Mouse (Mus musculus): Measurements from ENCODE around the gene Pde4d.

Gene Pde4d

DNA sequence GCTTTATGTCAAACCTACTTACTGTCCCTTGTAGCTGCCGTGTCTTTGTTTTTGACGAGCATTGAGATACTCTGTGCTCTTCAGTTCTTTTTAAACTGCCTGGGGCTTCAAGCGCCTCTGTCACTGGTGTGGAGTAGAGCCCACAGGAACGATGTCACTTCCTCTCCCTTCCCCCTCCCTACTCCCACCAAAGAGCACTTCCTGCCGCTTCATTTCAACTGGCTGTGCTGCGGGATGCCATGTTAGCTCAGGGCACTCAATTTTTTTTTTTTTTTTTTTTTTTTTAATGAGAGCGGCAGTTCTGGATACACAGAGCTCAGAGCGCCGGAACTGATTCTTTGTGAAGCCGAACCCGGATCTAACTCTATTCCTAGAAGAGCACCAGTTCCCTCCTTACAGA, 789.5 kb downstream of the Pde4d start:
- no peak for DNase-seq (ENCODE audit: low spot score)

DNA sequence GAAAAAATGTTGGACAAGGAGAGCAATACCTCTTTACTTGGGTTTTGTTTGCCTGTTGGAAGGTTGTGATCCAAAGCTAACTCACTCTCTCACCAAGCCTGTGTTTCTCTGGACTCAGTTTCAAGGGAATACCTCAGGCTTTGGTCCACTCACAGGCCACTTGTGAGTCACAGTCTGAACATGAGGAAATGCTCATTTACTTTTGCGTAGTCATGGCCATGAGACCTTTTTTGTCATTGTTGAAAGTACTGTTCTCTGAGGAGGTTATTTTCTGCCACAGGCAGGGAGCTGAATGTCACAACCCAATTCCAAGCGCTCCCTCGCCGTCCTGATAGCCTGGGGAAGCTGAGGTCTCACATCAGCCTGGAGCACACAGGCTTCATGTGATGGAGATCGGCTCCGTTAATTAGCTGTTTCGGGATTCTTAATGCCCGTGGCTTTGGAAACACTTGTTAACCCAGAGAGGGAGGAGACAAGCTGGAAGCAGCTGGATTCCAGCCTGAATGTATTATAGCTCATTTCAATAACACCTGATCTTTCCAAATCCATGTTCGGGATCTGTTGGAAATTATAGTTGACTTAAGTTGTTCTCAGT, 792.8 kb downstream of the Pde4d start:
- DNase-seq (ENCODE audit: low spot score) = no peak

DNA sequence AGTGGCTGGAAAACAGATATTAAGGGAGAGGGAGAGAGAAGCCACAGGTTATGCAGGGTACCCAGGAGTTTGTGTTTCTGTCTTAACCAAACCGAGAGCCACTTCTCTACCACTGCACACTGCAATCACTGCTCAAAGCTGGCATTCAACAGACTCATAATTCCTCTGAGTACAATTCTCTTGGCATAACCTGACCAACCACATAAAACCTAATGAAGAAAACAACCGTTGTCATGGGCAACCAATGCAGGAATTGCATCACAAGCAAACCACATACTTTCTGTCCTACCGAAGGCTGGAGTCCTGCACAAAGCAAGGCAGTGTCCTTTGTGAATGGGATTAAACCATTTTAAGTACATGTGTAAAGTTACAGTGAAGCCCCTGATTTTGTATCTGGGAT, 793.4 kb downstream of the Pde4d start:
- no peak for DNase-seq (ENCODE audit: low spot score)

DNA sequence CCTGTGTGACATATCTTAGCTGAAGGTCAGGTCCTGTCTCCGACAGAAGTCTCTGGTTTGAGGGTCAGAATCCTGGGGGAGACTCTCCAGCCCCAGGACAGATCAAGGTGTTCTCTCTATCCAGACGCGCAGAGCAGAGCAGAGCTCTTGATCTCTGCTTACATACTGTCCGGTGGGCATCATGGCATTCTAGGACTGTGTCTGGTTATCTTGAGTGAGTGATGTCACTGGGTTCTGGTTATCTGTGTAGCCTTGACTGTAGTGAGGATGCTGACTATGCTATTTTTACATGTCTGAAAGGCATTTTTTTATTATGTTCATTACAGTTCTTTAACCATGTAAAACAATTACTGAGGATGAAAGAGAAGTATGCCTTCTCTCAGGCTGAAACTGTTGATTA, 797.3 kb downstream of the Pde4d start:
- DNase-seq (ENCODE audit: low spot score) = no peak

DNA sequence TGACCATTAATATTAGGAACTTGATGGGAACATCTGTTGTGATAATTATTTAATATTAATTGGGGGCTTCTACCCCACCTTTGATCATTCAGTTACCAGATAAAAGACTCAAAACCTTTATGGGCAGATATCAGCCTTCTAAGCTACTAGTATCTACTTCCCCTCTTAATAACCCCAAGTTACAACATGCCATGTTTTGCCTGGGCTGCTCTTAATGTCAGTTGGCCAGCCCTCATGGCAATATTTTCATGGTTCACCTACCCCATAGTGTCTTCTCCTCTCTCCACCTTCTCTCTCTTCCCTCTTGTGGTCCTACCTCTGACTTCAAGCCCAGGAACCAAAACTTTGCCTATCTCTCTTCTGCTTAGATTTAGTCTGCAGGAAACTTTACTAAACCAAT, 799.6 kb downstream of the Pde4d start:
- DNase-seq (ENCODE audit: low spot score) = no peak

DNA sequence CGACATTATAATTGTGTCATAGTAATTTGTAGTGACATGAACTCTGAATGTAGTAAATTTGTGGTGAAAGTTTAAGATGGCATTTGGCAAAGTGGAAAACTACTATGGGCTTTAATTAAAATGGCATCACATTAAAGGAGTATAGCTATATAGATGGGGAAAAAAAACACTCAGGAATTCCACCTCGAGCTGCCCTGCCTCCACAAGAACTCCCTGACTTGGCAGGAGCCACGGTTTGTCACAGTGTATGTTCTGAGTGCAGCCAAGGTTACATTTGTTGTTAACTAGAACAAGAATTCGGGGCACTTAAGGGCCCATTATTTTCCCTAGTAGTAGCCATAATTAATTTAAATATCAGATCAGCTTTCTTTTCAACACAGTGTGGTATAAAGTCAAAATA, 805.9 kb downstream of the Pde4d start:
- DNase-seq (ENCODE audit: low spot score) = no peak

DNA sequence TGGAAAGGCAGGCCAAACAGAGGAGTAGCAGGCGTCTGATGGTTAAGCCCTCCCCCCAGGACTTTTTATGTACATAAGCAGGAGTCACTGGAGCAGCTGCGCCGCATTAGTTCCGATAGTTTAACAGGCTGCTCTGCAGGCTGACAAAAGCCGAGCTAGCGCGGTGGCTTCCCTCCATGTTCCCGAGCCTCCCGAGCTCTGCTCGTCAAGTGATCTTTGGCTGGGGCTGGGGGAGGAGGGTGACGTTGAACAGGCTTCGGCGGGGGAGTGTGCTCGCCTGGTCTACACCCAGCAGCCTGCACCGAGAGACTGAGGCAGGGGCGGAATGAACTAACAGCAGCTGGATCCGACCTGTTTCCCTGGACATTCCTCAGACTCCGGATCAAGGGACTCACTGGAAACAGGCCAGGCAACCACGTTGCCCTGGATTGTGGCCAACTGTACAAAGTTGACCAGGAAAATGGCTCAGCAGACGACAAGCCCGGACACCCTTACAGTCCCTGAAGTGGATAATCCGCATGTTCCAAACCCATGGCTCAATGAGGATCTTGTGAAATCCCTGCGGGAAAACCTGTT, 810.6 kb downstream of the Pde4d start:
- peak; percentile 57 for DNase-seq (ENCODE audit: low spot score)

DNA sequence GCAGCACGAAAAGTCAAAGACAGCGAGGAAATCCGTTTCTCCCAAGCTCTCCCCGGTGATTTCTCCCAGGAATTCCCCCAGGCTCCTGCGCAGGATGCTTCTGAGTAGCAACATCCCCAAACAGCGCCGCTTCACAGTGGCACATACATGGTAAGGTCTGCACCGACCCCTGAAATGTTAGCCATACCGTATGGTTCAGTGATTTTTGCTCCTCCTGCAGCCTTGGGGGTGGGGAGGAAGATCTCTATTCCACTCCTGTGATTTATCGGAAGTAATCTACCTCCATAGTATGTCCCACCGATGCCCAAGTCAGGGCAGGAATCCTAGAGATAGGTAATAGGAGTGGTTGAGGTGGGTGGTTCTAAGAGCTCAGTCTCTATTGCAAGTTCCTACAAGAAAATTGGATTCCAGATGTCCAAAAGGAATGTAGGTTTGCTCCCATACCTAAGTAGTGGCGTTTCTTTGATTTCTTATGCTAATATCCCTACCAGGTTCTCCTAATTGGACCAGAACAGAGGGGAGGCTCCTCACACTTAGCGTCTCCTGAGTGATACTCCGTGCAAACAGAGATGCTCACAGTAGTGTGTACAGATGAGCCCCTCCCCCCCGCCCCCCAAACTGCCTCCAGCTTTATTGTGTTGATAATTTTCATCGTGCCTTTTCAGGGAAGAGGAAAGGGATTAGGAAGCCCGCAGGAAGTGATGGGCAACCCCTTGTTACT, 811.2 kb downstream of the Pde4d start:
- DNase-seq (ENCODE audit: low spot score) = no peak

DNA sequence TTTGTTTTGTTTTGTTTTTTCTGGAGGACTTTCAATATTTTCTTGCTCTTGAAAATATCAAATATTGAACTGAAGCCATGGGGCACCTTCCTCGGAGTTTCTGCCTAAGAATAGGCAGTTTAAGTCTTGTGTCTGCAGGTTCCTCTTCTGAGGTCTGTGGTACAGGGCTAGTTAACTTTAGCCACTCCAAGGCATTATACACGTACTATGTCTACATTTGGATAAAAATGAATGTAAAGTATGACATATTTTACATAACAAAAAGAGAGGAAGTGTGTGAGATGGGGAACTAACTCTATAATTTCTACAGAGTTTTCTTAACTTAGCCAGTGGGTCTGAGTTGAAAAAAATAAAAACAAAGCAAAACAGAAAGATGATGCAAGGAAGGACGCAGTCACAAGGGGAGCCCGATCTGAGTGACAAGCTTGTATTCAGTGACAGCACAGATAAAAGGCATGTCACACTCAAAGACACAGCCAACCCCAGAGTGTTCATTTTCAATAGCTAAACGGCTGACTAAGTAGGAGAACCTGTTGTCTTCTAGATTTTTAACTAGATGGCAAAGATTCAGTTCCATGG, 812.0 kb downstream of the Pde4d start:
- DNase-seq (ENCODE audit: low spot score) = no peak

DNA sequence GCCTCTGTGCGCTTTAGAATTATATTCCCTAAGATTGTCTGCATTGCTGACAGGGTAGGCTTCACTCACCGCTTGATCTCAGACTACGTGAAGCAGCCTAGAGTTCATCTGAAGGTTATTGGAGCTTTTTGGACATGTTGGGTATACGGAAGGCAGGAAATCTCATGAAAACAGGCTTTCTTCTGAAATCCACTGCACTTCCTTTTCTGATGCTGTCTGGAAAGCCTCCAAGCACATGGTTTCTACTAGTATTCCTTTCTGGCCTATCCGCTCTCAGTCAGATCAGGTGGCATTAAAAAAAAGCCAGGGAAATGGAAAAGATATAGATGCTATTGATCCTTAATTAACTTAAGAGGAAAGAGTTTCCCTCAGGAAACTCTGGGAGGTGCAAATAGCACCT, 812.8 kb downstream of the Pde4d start:
- no peak for DNase-seq (ENCODE audit: low spot score)

DNA sequence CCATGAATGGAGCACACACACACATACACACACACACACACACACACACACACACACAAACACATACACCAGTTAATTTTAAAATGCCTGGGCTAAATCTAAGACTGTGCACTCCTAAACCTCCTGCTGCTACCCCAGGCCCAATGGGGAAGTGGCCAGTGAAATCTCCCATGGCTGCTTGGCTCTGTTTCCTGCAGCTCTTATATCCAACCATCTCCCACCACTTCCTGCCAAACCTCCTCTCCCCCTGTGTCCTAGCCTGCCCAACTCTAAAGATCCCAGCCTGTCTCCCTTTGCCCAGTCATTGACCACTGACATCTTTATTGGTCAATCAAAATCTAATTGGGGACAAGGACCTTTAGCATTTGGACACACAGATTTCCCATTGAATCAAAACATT, 814.1 kb downstream of the Pde4d start:
- DNase-seq (ENCODE audit: low spot score) = no peak

DNA sequence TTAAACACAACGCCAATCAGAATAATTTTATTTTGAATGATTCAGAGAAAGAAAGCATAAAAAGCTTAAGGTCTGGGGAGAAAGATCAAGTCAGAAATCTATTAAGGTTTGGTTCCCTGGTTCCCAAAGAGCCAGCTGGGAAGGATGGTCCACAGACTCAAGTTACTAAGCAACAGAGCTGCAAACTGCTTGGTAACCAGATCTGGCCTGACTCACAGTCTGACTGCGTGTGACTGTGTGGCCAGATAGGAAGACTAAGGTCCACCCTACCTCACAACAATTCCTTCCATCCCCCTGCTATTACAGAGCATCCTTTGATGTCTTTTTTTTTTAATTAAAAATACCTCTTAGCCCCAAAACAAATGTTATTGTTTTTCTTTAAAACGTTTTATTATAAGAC, 818.5 kb downstream of the Pde4d start:
- DNase-seq (ENCODE audit: low spot score) = no peak

DNA sequence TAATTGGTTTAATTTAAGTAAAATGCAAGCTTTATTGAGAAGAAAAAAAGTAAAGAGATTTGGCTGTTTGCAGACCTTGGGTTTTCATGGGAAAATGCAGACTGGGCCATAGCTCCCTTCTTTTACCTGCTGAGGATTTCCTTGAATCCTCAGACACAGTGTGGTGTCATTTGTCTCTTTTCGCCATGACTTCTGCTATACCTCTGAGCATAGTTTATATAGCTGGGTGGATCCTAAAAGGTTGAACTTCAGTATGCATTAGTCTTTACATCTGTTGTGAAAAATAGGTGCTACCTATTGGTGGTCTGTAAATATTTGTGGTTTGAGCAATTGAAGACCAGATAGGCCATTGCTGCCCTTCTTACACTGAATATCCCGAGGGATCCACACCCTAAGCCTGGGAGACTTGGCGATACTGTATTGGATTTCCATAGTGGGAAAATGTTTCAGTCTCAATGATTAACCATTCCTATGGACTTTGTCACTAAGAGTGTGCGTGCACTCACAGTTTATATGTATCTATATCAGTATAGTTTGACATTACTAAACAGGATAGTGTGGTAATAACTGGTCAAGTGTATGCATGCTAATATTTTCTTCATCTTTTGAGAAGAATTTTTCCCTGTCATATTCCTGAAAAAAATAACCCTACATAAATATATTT, 819.0 kb downstream of the Pde4d start:
- no peak for DNase-seq (ENCODE audit: low spot score)

DNA sequence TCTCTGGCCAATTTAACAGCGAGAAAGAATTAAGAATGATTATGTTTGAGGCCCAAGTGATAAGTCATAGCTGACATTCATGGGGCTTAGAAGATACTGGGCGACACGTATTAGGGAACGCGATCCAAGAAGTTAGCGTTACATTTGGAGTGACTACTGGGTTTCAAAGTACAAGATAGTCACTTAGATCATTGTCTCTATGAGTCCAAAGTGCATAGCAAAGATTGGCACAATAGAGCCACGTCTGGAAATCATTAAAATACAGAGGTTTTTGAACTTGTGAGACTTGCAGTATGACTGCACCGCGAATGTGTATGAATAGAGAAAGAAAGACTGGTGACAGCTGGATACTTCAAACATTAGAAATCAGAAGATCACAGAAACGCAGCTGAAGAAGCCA, 825.1 kb downstream of the Pde4d start:
- no peak for DNase-seq (ENCODE audit: low spot score)

DNA sequence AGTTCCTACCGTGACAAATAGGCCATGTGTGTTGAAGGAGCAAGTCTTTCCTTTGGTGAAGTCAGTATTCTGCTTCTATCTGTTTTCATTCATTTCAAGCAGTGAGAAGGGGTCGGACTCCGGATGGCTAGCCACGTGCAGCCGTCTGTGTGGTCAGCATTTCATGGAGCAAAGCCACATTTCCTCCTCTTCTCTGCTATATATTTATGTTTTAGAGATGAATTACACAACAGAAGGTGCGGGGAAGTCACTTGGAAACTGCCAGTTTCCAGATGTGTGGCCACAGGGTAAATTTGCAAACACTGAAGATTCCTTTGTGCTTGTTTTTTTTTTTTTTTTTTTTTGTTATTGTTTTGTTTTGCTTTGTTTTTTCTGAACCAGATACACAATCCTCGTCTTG, 828.0 kb downstream of the Pde4d start:
- no peak for DNase-seq (ENCODE audit: low spot score)

DNA sequence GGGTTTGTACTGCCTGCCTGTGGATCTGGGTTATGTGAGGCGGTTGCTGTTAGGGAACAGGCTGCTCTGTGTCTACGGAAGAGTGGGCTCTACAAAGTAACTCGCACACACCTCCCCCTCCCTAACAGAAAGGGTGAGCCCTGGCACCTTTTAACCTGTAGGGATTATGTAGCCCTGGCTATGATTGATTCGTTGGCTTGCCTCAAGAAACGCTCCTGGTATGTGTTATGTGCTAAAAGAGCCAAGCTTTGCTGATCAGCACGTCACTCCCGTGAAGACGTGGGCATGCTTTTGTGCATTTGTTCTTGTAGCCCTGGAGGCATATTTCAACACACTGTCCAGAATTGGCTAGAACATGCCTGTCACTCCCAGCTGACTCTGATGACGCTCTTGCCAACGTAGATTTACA, 828.8 kb downstream of the Pde4d start:
- DNase-seq (ENCODE audit: low spot score) = no peak

DNA sequence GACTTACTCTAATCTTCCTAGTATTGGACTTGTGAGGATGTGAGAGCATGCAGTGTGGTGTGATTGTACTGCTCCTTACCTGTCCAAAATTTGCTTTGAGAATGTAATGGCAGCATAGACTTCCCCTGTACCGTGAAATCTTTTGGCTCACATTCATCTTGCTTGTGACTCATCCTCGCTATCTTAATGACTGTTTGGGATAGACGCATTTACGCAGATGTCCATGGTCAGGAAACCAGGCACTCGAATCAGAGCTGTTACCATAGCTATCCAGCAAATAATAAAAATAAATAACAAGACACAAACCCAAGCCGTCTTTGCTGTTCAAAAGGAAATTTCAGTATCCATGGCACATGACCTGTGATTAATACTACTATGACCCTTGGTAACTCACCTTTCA, 829.5 kb downstream of the Pde4d start:
- DNase-seq (ENCODE audit: low spot score) = no peak

DNA sequence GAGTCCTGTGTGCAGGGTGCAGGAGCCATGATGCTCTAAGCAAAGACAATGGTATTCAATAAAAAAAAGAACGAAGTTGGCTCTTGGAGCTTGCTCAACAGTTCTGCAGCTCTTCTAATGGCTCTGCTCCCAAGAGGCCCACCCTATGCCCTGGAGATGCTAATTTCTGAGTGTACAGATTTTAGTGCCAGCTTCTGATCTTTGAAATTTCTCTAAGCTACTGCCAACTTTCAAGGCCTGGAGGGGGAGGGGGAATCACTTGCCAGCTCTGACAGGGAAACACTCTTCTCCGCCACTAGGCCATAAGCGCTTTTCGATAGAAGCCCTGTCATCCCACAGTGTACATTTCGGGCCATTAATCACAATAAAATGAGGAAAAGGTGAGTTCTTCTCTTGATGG, 830.7 kb downstream of the Pde4d start:
- no peak for DNase-seq (ENCODE audit: low spot score)

DNA sequence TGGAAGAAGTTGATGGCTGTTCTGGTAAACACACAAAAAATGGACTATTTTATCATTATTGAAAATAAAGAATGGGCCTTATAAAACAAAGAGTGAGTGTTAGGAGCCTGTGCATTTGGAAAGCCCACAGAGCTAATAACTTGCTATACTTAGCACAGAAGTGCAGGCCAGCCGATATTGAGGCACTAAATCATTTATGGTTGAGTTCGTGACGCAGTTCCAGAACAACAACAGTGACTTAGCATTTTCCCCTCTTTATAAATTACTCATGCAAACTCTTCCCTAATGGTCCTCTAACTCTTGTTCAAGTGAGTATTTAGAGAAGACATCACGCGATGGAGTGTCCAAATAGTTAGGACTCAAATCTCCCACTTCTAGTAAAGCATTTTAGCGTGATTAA, 837.7 kb downstream of the Pde4d start:
- DNase-seq (ENCODE audit: low spot score) = no peak

DNA sequence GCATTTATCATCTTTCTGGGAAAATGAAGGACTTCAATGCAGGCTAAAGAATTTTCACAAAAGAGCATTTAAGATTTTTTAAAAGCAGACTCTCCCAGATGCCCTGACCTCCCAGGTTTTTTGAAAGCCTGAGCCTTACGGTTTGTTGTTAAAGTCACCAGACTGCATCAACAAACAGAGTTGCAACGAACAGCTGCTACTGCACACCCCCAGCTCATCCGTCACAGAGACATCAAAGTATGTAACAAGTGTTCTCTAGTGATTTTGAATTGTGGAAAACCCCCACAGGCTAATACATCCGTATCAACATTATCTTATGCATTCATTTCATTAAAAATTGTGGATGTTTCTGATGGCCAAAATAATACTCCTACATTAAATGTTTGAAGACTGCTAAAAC, 841.2 kb downstream of the Pde4d start:
- DNase-seq (ENCODE audit: low spot score) = no peak

DNA sequence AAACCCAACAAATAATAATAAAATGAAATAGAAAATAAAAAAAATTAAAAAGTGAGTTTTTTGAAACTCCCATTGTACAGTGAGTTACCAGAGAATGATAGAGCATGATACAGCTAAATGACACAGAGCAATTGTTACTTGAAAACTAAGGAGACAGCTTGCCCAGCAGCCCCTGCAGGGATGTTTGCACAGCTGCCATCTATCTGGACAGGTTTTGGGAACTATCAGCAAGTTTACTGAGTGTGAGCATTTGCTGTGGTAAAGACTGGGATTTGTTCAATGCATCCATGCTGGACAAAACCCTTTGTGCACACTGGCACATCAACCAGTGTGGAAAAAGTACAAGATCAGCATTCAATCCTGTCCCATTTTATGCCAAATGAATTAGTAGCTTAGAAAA, 843.3 kb downstream of the Pde4d start:
- DNase-seq (ENCODE audit: low spot score) = no peak

DNA sequence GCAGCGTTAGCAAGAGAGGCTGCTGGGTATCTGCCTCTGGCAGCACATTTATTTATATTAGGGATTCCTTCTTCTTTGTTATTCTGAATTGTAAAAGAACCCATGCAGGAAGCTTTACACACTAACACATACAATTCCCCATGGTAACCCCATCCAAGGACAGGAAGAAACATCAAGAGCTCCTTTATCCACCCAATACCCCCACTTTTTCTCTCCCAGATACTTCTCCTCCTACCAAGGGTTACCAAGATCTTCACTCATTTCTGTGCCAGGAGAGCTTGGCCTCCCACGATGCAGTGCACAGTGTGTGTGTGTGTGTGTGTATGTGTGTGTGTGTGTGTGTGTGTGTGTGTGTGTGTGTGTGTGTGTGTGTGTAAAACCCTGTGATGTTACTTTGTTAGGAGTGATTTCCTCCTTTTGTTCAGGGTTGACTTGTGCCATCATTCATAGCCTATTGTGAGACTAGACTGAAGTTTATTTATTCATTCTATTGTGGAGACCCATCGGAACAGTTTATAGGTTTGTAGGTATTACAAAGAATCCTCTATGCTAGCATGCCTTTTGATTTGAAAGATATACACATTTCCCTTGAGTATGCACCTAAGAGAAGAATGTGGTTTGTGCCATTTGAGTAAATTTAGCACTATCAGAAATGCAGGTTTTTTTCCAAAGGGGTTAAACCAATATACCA, 846.7 kb downstream of the Pde4d start:
- no peak for DNase-seq (ENCODE audit: low spot score)
